Mouse (Mus musculus): ENCODE data around the gene Foxp4.

Gene Foxp4

DNA sequence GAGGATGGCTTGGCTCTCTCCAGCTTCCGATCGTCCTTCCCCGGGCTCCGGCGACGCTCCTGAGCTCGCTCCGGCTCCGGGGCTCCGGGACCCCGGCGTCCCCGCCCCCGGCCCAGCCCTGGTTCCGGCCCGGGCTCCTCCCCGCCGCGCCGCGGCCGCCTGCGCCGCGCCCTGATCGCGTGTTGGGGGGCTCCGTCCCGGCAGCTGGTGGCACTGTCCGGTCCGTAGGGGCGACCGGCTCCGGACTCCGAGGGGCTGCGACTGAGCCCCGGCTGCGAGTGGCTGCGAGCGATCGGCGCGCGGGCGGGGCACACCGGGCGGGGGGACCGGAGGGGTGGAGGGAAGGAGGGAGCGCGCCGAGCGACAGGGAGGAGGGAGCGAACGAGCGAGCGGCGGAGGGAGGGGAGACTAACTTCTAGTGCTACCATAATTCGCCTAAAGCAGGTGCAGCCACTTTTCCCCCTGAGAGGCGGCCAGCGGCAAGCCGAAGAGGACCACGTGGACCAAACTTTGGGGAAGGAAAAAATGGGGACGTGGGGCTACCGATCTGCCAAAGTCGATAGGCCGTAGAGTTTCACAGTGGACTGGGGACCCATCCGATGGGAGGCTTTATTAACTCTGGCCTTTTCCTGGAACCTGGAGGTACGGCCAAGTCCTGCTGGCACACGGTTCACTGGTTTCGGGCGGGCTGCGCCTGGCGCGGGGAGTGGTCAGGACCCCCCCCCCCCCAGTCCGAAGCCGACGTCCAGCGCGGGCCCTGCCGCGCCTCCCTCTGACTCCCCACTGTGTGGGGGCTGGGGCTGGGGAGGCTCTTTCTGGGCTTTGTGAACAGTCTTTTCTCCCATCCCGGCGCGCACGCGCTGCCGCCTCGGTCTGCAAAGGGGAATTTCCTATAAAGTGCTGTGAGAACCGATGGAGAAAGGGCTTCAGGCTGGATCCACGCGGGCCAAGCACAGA is at the start of gene Foxp4:
Gene Foxp4 (minus strand): TSS at position 263 of the 957 bp plus-strand sequence.
- 1% methylated on average over 91 of the region's 91 CpGs for WGBS

DNA sequence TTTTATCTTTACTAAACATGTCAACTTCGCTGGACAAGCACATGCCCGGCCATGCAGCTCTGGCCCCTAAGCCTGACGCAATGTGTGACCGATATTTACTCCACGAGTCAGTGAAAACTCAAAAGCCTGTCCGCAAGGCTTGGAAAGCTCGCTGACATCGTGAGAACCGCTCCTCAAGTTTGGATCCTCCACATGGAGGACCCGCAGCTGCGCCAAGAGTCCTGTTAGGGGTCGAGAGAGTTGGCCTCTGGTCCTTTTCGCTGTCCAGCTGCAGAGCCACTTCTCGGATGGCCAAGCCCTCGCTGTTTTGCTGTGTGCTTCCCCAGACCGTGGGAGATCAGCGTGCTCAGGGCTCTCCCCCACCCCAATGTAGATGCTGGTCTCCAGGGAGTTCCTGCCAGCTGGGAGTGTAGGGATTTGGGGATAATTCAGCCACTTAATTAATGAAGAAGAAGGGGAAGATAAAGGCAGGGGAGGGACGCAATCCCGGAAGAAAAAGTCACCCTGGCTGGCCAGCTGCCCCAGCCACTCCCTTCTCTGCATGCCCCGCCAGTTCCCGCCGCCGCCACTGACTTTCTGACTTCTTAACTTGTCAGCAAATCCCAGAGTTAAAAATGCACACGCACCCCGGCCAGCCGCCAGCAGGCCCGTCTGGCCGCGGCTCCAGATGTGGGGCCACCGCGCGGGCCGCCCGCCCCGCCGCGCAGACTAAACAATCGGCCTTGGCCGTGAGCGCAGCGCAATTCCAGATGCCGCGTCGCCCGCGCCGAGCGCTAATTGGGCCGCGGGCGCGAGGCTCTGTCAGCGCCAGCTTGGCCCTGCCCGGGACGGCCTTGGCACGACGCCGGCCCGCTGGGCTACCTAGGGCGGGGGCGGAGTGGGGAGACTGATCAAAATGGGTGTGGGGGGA is 49.4 kb upstream of the Foxp4 start:
- 11% methylated on average over 61 of the region's 61 CpGs for WGBS

DNA sequence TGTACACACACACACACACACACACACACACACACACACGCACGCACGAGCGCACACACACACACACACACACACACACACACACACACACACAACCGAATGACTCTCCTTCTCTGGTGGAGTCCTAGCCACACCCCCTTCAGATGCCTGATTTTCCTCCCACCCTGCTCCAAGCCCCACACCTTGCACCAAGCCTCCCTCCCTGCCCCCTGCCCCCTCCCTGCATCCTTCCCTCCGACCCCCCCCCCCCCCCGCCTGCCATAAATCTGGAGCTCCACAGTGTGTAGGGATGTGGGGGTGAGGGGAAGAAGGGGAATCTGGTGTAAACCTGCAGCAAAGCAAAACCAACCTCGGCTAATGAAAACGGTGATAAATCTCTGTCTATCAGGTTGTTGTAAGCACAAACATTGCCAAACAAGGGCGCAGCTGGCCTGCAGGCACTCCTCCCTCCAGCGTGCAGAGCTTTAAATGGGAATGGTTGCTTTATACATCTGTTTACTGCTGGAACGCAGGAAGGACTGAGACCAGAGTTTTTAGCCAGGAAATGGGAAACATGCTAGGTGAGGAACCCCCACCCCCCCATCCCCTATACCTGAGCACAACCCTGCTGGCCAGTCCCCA is 41.5 kb upstream of the Foxp4 start:
- WGBS, result 55% methylated on average over 10 of the region's 12 CpGs

DNA sequence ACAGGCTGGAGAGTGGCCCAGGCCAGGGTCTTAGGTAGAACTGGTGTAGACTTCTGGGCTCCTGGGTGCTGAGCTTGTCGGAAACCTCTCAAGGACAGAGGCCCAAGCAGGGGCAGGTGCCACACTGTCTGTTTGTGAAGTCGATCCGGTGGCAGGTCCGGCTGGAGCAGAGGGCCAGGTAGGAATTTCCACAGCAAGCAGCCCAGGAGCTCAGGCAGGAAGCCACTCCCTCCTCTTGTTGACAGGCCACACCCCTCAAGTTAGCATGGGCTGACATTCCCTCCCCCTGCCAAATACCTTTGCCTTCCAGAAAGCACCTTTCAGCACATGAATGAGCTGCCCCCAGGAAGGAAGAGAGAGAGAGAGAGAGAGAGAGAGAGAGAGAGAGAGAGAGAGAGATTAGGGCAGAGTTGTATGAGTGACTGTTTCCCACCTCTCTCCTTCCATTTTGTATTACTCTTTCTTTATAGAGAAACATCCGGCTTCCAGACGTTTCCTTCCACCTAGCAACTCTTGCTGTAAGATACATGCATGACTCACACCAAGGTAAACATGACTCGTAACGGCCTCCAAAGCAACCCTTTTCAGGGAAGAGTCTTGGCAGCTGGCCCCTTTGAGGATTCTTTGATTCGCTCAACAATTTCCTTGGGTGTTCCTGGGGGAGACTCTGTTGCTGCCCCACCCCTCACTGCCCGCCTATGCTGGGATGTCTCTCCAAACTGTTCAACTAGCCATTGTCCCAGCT is 33.8 kb upstream of the Foxp4 start:
- 60% methylated on average over 10 of the region's 10 CpGs for WGBS

DNA sequence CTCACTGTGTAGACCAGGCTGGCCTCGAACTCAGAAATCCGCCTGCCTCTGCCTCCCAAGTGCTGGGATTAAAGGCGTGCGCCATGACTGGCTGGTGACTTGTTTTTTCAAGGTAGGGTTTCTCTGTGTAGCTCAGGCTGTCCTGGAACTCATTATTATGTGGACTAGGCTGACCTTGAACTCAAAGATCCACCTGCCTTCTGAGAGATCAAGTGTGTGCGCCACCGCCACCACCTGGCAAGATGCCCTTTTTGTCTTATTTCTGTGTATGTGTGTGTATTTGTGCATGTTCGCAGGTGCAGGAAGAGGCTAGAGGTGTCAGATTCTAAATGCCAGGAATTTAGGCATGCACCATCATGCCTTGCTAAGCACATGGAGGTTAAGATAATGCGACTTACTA is 32.0 kb upstream of the Foxp4 start:
- 97% methylated on average over 8 of the region's 8 CpGs for WGBS

DNA sequence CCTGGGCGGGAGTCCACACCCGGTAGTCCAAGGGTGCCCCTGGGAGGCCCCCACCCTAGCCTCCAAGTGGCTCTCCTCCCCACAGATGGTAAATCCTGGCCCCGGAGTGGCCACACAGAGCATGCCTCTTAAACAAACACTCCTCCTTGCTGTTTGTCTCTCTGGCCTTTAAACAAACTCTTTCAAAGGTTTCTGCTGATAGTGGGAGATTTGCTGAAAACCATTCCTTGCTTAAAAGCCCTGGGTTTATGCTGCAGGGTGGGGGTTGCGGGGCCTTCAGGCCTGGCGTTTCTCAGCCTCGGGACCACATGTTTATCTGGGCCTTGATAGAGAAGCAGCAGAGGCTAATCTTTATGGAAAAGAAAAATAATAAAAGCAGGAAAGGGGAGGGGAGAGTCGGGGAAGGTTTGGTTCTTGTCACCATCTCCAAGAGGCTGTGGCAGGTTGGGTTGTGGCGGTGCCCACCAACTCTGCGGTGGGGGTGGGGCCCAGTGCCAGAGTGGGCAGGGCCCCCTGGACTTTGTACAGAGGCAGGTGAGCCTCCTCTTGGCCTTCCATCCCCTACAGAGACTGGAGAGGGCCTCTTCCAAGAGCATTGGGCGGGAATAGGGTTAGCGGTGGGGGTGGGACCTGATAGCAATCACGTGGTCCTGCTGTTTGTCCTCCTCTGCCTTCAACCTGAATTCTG is 30.8 kb upstream of the Foxp4 start:
- WGBS, result 78% methylated on average over 12 of the region's 12 CpGs

DNA sequence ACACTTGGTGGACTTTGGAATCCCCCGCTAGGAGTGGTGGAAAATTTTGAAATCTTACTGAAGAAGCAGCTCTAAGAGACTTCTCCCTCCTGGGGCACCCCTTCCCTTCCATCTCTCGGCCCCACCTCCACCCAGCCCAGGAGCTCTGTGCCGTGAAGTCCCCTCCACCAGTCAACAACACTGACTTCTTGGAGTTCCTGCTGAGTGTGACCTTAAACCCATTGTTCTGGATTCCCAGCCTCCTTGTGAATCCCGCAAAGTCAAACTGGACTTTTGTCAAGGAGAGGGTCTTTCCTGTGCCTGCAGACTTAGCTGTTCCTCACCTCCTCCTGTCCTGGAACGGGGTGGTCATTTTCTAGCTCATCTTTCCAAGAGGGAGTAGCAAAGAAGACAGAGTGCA is 28.8 kb upstream of the Foxp4 start:
- 61% methylated on average over 5 of the region's 5 CpGs for WGBS

DNA sequence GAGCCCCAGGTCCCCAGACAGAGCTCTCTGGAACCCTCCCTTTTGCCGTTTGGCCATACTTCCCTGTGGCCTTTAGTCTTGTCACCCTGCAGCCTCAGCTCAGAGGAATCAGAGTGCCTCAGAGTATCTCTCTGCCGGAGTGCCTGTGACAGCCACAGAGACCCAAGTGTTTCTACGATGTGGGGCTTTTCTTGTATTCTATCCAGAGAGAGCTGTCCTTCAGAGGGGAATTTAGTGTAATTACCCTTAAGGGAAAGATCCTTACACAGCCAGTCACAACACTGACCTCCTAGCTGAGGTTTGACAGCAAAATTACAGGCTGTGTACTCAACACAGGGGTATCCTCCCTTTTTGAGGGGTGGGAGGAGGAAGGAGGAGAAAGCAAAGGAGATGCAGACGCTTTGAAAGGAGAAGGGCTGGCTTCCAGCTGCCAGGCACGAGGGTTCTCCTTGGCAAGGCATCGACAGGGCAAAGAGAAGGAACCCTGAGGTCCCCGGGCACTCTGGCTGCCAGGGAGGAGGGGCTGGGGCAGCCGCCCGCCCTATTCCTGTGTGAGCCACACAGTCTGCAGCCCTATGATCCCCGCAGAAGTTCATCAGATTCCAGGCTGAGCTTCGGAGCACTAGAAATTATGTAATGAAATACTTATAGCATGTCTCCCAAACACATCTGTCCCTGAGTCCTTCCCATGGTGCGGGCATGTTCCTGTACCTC is 28.1 kb upstream of the Foxp4 start:
- 34% methylated on average over 12 of the region's 12 CpGs for WGBS

DNA sequence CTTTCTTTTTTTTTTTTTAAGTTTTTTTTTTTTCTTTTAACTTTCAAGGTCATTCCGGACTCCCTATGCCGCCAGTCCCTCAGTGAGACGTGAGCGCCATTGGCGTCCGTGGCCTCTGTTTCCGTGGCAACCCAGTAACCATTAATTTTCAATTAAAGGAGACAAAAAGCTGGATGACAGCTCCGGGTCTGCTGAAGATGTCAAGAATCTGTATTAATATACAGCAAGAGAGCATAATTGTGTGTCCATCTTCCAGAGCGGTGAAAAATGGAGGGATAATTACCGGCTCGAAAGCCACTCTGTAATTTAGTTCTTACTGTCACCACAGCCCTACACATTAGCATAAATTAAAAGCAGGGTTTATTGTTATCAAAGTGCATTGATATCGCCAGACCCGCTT is 27.0 kb upstream of the Foxp4 start:
- 62% methylated on average over 13 of the region's 13 CpGs for WGBS

DNA sequence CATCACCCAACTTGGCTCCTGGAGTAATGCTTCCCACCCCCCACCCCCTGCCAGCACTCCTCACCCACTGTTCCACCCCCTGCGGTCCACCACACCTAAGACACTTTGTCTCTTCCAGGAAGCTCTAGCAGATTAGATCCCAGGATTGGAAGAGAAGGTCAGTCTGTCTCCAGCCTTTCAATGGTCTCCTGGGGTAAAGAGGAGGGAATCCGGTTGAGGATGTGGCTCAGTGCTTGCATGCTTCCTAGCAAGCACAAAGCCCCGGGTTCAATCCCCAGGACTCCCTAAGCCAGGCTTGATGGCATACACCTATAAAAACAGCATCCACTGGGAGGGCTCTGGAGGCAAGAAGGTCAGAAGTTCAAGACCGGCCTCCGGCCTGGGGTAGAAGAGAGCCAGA is 26.4 kb upstream of the Foxp4 start:
- 92% methylated on average over 5 of the region's 5 CpGs for WGBS

DNA sequence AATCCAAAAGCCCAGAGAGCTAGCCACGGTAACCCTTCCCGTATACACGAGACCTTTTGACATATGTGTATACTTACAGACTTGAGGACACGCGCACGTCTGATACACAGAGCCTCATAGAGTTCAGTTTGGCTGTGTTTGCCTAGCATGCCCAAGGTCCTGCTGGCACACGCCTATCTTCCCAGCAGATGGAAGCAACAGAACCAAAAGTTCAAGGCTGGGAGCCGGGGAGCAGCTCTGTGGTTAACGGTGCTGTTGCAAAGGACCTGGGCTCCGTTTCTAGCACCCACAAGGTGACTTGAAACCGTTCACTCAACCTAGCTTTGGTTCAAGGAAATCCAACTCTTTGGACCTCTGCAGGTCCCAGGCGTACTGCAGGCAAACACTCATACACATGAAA is 25.0 kb upstream of the Foxp4 start:
- WGBS, result 97% methylated on average over 12 of the region's 12 CpGs

DNA sequence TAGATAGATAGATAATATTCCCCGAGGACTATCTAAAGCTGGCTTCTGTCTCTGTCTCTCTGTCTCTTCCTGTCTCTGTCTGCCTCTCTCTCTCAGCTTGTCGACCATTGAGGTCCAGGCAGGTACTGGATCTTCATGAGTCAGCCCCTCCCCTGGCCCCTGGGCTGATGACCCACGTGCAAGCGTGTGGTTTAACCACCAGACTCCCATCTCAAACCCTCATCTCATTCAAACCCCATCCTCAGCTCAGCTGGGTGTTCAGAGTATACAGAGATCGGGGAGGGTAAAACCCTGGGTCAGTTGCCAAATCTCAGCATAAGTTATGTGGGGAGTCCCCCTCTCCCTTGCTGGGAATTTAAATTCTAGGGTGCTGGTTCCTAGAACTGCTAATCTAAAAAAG is 24.3 kb upstream of the Foxp4 start:
- 91% methylated on average over 5 of the region's 5 CpGs for WGBS

DNA sequence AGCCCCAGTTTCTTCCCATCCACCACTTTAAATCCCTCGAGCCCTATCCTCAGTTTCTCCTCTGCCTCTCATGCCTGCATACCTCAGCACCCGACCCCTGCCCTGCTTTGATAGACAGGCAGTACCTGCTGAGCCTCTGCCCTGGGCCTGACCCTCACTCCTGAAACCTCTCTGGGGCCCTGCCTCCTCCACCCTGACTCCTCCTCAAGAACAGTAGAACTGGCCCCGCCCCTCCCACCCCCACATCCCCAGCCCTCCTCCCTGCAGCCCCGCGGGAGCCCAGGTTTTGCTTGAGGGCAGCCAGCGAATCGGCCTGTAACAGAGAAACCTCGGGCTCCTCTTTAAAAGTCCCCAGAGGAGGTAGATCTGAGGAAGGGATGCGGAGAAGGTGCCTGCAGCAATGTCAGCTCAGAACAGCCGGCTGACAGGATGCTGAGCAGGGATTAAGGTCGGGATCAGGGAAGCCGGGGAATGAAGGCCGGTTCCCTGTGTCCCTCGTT is 22.5 kb upstream of the Foxp4 start:
- WGBS, result 58% methylated on average over 14 of the region's 14 CpGs

DNA sequence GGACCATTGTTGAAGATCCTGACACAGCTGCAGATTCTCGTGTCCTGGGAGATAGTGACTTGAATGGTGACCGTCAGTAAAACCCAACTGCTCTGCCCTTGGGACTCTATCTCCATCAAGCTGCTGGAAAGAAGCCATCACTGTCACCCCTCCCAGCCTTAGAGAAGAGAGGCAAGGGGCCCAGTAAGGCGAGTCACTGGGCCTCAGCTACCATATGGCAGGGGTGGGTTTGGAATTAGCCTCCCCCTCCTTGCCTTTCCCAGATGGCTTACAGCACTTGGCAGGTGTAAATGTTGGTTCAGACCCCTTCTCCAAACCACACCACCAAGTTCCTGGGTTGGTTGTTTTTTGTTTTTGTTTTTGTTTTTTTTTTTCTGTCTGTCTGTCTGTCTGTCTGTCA is 21.7 kb upstream of the Foxp4 start:
- WGBS, result 76% methylated on average over 3 of the region's 3 CpGs

DNA sequence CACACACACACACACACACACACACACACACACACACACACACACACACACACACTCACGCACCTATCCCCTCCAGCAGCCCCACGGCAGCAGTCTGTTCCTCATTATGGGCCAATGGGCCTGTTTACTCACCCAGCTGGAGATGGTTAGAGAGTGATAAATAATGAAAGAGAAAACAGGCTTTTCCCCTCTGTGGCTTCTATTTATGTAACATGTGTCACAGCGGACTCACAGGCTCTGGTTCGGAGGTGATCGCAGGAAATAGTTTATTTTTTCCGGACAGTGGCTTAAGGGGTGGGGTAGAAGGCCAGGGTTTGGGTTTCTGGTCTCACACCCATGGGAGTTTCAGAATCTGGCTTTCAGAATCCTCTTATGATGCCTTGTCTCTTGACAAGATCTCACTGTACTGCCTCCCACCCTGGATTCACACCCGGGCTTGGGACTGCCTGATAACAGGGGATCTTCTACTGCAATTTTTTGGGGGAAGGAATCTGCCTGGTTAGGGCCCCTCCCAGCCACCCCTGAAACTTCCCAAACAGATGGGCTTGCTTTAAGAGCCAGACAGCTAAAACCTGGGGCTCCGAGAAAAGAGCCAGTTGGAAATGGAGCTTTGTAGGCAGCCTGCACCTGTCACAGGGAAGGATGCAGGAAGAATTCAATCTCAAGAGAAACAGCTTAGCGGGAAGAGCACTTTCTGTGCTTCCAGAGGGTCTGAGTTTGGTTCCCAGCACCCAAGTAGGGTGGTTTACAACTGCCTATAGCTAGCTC is 18.8 kb upstream of the Foxp4 start:
- WGBS, result 64% methylated on average over 9 of the region's 9 CpGs

DNA sequence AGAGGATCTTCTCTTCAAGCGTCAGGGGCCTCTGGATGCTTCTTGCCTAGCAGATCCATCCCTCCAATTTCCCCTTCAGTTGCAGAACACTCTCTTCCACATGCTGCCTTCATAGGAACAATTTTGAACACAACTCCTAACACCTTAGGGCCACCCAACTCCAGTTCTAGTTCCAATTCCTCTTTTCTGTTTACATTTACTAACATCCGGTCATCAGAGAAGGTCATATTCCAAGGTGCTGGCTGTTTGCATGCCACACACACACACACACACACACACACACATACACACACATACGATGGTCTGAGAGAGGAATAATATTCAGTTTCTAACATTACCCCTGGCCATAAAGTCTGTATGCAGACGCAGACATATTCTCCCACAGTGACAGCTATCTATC is 17.6 kb upstream of the Foxp4 start:
- WGBS, result 95% methylated on average over 4 of the region's 4 CpGs

DNA sequence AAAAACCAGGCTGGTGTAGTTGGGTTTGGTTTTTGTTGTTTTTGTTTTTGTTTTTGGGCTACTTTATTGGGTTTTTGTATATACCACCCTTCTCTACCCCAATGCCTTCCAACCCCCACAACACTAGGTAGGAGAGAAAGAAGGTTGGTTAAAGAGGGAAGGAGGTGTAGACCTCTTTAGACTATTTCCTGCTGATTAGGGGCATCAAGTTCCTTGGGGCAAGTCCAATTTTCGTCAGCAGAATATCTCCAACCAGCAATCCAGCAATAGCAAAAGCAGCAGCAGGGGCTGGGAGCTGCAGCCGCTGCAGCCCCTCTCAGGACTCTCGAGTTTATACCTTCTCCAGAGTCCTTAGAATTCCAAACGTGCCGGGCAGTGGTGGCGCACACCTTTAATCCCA is 14.4 kb upstream of the Foxp4 start:
- 90% methylated on average over 6 of the region's 6 CpGs for WGBS

DNA sequence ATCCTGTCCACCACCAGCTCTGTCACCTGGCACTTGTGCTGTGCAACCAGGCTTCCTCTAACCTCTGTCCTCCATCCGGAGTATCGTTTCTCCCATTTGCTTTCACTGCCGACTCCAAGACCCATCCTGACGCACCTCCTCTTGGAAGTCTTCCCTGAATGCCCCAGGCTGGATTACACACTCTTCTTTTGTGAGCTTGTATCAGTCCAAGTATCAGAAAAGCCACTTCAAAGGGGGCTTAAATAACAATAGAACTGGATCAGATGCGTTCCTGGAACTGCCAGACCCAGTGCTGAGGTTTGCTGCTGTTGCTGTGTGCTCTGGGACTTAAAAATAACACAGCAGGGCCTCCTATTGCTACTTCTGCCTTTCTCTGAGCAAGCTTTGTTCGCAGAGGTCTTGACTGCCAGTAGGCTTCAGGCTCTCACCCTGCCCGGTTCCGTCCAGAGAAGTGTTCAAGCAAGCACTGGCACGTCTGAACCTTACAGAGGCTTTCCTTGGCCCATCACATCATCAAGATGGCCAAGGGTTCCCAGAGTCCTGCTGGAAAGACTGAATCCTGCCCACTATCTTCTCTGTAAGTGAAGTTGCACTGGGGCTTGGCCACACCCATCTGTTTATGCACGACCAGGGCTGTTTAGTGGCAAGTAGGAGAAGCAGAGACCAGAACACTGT is 13.6 kb upstream of the Foxp4 start:
- 58% methylated on average over 10 of the region's 10 CpGs for WGBS

DNA sequence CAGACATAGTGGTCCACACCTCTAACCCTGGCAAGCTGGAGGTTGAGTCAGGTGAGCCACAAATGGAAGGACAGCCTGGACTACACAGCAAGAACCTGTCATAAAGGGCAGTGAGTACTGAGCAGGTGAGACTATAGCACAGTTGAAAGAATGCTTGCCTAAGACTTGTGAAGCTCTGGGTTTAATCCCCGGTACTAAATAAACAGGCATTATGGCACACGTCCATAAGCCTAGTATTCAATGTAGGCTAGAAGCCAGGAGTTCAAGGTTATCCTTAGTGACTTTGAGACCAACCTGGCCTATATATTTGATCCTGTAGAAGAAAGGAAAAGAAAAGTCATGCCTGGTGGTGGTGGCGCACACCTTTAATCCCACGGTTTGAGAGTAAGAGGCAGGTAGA is 12.1 kb upstream of the Foxp4 start:
- WGBS, result 93% methylated on average over 4 of the region's 4 CpGs
